Comparison of ENCODE assay signal across 19 mouse cellular contexts in the genomic region with DNA sequence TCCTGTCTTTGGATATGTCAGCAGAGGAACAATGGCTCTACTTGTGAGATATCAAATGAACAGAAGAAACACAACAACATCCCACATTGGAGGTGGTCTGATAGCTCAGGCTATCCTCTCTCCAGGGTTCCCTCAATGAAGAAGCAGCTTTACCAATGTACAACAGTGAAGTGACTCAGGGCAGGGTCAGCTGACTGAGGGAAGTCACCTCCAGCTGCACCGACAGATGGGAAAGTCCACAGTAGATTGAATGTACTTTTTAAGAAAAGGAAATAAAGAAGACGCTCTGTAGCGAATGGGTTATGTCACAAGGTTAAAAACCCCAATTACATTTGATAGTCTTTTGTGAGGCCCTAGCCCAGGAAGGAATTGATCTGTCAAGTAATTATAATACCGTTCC.
DNase-seq lines count a peak whose midpoint lies in the region; TF ChIP-seq lines count a peak whose summit lies in the region.
"Had no signal": no experiment of that assay in that cellular context is flagged by ENCODE, and none has a peak within 500 bp of the region (broad histone marks: within the 10 kb centered on the region; RNA-seq: fewer than 3 reads in every experiment).

No protein-coding gene starts in this region.

- DNase-seq in 416B (ENCODE audit: low read depth), result peak; percentile 53
- peak; percentile 55 for DNase-seq in T-cell, adult 2 months (ENCODE audit: low spot score)
- peak; percentile 41 to 45 for DNase-seq in natural killer cell, adult 2 months (ENCODE audit: low spot score in 2 of 2)
- no peak for DNase-seq in kidney, adult 2 months
- DNase-seq in urinary bladder, postnatal 36 days (ENCODE audit: low spot score in 2 of 2), result no peak
- DNase-seq in left cerebral cortex, adult 8-10 months (ENCODE audit: low spot score in 2 of 2), result no peak
- DNase-seq: adrenal gland, postnatal 14 days; cerebellum, adult 18-20 months; cerebellum, adult 9-11 months; cerebellum, postnatal 36 days; forebrain, postnatal 0 days; gastrocnemius, postnatal 14 days had no signal

- 64% methylated on average over 4 of the region's 4 CpGs for WGBS in kidney, adult 2 months

- no peak for TF ChIP-seq CTCF in C2C12 (IDR thresholded peaks at IDR 0.05; ENCODE audit: control insufficient read depth, insufficient read depth, insufficient read length)
- no peak for TF ChIP-seq CTCF in kidney, adult 2 months (conservative IDR thresholded peaks at IDR 0.05; ENCODE audit: insufficient read depth, insufficient read length, low read depth, low read length)

- no peaks in the 10 kb centered on the region for H3K4me1 ChIP-seq in kidney, adult 2 months (ENCODE audit: control insufficient read depth, insufficient read depth, low read length)
- H3K4me1 ChIP-seq: embryonic facial prominence, embryonic 13.5 days; forebrain, embryonic 13.5 days; heart, embryonic 12.5 days; hindbrain, embryonic 10.5 days had no signal

- TF ChIP-seq POLR2A in kidney, adult 2 months (IDR thresholded peaks at IDR 0.05; ENCODE audit: low read depth, low read length), result no peak

- H3ac ChIP-seq in C2C12 (ENCODE audit: control insufficient read depth, insufficient read length, low read depth), result no peak overlapping the region

- H3K4me3 ChIP-seq in C2C12 (ENCODE audit: insufficient read depth, poor library complexity, severe bottlenecking), result no peak overlapping the region
- no peak overlapping the region for H3K4me3 ChIP-seq in kidney, adult 2 months (ENCODE audit: insufficient read depth, low read depth, low read length)
- H3K4me3 ChIP-seq: embryonic facial prominence, embryonic 13.5 days; forebrain, embryonic 13.5 days; heart, embryonic 12.5 days; hindbrain, embryonic 10.5 days had no signal

- no peak overlapping the region for H3K27ac ChIP-seq in kidney, adult 2 months (ENCODE audit: insufficient read depth, low read depth, low read length)
- H3K27ac ChIP-seq: embryonic facial prominence, embryonic 13.5 days; forebrain, embryonic 13.5 days; hindbrain, embryonic 10.5 days; hindbrain, embryonic 14.5 days had no signal

- no peaks in the 10 kb centered on the region for H3K27me3 ChIP-seq in C2C12 (ENCODE audit: control insufficient read depth, insufficient read depth, insufficient read length)
- no peaks in the 10 kb centered on the region for H3K27me3 ChIP-seq in kidney, adult 2 months (replicated peaks; ENCODE audit: control insufficient read depth, insufficient read depth, low read length)
- H3K27me3 ChIP-seq: embryonic facial prominence, embryonic 13.5 days; forebrain, embryonic 13.5 days; heart, embryonic 12.5 days had no signal

- H3K79me2 ChIP-seq in C2C12 (ENCODE audit: control insufficient read depth, insufficient read depth), result no peaks in the 10 kb centered on the region

- no peaks in the 10 kb centered on the region for H3K79me3 ChIP-seq in C2C12 (ENCODE audit: low read depth)

- no peaks in the 10 kb centered on the region for H3K36me3 ChIP-seq in C2C12 (ENCODE audit: control insufficient read depth, insufficient read depth)
- H3K36me3 ChIP-seq in kidney, adult 2 months (ENCODE audit: control insufficient read depth, insufficient read depth, low read length), result no peaks in the 10 kb centered on the region
- H3K36me3 ChIP-seq: embryonic facial prominence, embryonic 13.5 days; G1E; heart, embryonic 12.5 days; hindbrain, embryonic 10.5 days had no signal

TF ChIP-seq in C2C12, 6 proteins besides CTCF, POLR2A, EP300 and RAD21:
- TF ChIP-seq MYOD1 (IDR thresholded peaks at IDR 0.05; ENCODE audit: control insufficient read depth, insufficient read length, low read depth), result no peak
- TF ChIP-seq USF1 (IDR thresholded peaks at IDR 0.05; ENCODE audit: low read depth), result peak; percentile 21

Comparison
In these comparisons a context has a peak if more than half of its experiments do, and no peak if none do; other contexts are left out.
1. DNase-seq: peak in 416B (single experiment), T-cell, adult 2 months (single experiment) and natural killer cell, adult 2 months (2 of 2); none in kidney, adult 2 months (single experiment), urinary bladder, postnatal 36 days (0 of 2) and left cerebral cortex, adult 8-10 months (0 of 2).